Comparison of ENCODE assay signal across 8 mouse cellular contexts in the genomic region with DNA sequence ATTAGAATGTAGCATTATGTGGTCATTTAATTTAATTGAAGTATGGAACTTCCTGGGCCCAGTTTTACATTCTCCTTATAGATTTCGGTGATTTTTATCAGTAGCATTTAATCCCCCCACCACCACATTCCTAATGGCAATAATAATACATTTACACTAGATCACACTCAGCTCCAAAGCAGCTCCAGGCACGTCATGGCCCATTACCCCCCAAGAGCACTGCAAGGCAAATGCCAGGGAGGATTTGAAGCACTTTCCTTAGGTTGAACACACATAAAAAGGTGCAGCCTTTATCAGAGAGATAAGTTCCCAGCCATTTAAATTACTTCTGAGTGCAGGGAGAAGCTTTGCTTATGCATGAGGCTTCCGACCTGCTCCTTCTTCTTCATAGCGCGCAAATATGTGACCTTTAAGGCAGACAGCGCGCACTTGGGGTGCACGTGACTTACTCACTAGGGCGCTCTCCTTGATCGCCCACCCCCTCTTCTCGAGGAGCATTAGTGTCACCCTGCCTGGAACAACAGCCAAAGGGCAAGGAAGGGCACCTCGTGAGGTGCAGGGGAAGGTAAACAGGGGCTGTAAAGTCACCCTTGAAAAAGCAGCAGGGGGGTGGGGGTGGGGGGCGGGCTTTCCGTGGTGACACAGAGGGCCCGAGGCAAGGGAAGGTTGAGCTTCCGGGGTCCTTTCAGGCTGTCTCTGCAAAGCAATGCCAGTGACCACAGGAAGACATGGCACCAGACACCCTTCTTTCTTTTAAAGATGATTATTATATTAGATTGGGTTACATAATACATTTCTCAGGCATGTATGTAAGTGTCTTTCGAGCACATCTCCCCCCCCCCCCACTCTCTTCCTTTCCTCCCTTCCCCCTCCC.
DNase-seq lines count a peak whose midpoint lies in the region; ATAC-seq and TF ChIP-seq lines count a peak whose summit lies in the region.

No protein-coding gene starts in this region.

- no peak for TF ChIP-seq CTCF in heart, adult 2 months (IDR thresholded peaks at IDR 0.05)
- TF ChIP-seq CTCF in midbrain, postnatal 0 days (IDR thresholded peaks at IDR 0.05), result no peak

- no peaks in the 10 kb centered on the region for H3K4me1 ChIP-seq in heart, adult 2 months (ENCODE audit: control insufficient read depth, insufficient read depth, low read length)
- peaks cover 18% of the 10 kb centered on the region for H3K4me1 ChIP-seq in embryonic facial prominence, embryonic 14.5 days (ENCODE audit: control insufficient read depth, insufficient read depth, low read length)
- peaks cover 4% of the 10 kb centered on the region; the same call in 1 of the 2 replicates for H3K4me1 ChIP-seq in midbrain, postnatal 0 days (ENCODE audit: insufficient read depth, low read length)

- no peaks in the 10 kb centered on the region for H3K79me2 ChIP-seq in heart, adult 2 months (replicated peaks; ENCODE audit: control insufficient read depth, insufficient read depth, low read length)

- TF ChIP-seq EP300 in heart, adult 2 months (IDR thresholded peaks at IDR 0.05; ENCODE audit: insufficient read depth, low read depth, low read length), result no peak

- peak; percentile 79 for DNase-seq in heart, adult 11 months
- no peak for DNase-seq in heart, adult 2 months
- peak; percentile 12 for DNase-seq in embryonic facial prominence, embryonic 14.5 days (ENCODE audit: low spot score)
- peak; percentile 20 for DNase-seq in kidney, adult 9 months
- no peak for DNase-seq in midbrain, postnatal 0 days (ENCODE audit: low spot score)
- DNase-seq in right cerebral cortex, postnatal 10 days (ENCODE audit: low spot score in 2 of 2), result no peak
- DNase-seq in layer of hippocampus, adult 9-11 months, result no peak

- H3K36me3 ChIP-seq in heart, adult 2 months (ENCODE audit: control insufficient read depth, insufficient read depth, low read length), result no peaks in the 10 kb centered on the region
- H3K36me3 ChIP-seq in embryonic facial prominence, embryonic 14.5 days (ENCODE audit: control insufficient read depth, insufficient read depth, low read length), result no peaks in the 10 kb centered on the region
- H3K36me3 ChIP-seq in midbrain, postnatal 0 days (ENCODE audit: insufficient read depth, low read length), result no peaks in the 10 kb centered on the region

- H3K9ac ChIP-seq in heart, adult 2 months (ENCODE audit: low read depth, low read length), result no peak overlapping the region
- 0 out of 2 replicates have a peak overlapping the region, but pooled peaks have one; percentile 30 for H3K9ac ChIP-seq in embryonic facial prominence, embryonic 14.5 days (ENCODE audit: low read depth, low read length)
- no peak overlapping the region for H3K9ac ChIP-seq in midbrain, postnatal 0 days (replicated peaks; ENCODE audit: low read length, poor library complexity, severe bottlenecking)

- TF ChIP-seq POLR2A in heart, adult 2 months (IDR thresholded peaks at IDR 0.05; ENCODE audit: insufficient read depth, low read depth, low read length), result no peak

- no peaks in the 10 kb centered on the region for H3K27me3 ChIP-seq in heart, adult 2 months (ENCODE audit: control insufficient read depth, insufficient read depth, low read length)
- H3K27me3 ChIP-seq in embryonic facial prominence, embryonic 14.5 days (replicated peaks; ENCODE audit: control insufficient read depth, insufficient read depth, low read length), result no peaks in the 10 kb centered on the region
- no peaks in the 10 kb centered on the region for H3K27me3 ChIP-seq in midbrain, postnatal 0 days (ENCODE audit: insufficient read depth, low read length)

- H3K27ac ChIP-seq in heart, adult 2 months, result no peak overlapping the region
- no peak overlapping the region for H3K27ac ChIP-seq in embryonic facial prominence, embryonic 14.5 days (replicated peaks; ENCODE audit: low read depth, low read length)
- H3K27ac ChIP-seq in midbrain, postnatal 0 days (ENCODE audit: low read depth, low read length), result no peak overlapping the region

- intact Hi-C loops in heart, adult 2 months (cut with DNase I), result no loop called here

- 0 out of 2 replicates have a peak, but pooled peaks have one; percentile 41 for ATAC-seq in embryonic facial prominence, embryonic 14.5 days (ENCODE audit: low read depth)
- no peak; the same call in 1 of the 2 replicates for ATAC-seq in midbrain, postnatal 0 days (ENCODE audit: low FRiP score)
- ATAC-seq in megakaryocyte, adult 5-6 weeks (ENCODE audit: poor library complexity, severe bottlenecking), result no peak

- 41% methylated on average over 17 of the region's 17 CpGs for WGBS in heart, adult 2 months
- 17% methylated on average over 17 of the region's 17 CpGs for WGBS in embryonic facial prominence, embryonic 14.5 days
- 18% methylated on average over 17 of the region's 17 CpGs for WGBS in midbrain, postnatal 0 days

- H3K9me3 ChIP-seq in embryonic facial prominence, embryonic 14.5 days (ENCODE audit: control insufficient read depth, low read length), result peaks cover 9% of the 10 kb centered on the region
- H3K9me3 ChIP-seq in midbrain, postnatal 0 days (ENCODE audit: low read length), result no peaks in the 10 kb centered on the region

- peak overlapping the region; percentile 45 for H3K4me2 ChIP-seq in embryonic facial prominence, embryonic 14.5 days (ENCODE audit: low read depth, low read length)
- peak overlapping the region; percentile 23 for H3K4me2 ChIP-seq in midbrain, postnatal 0 days (ENCODE audit: low read depth, low read length, poor library complexity, severe bottlenecking)

- no peak overlapping the region for H3K4me3 ChIP-seq in heart, adult 2 months
- no peak overlapping the region for H3K4me3 ChIP-seq in embryonic facial prominence, embryonic 14.5 days (ENCODE audit: low read depth, low read length)
- H3K4me3 ChIP-seq in midbrain, postnatal 0 days (ENCODE audit: low read depth, low read length), result 0 out of 2 replicates have a peak overlapping the region, but pooled peaks have one; percentile 0

Comparison
In these comparisons a context has a peak if more than half of its experiments do, and no peak if none do; other contexts are left out.
1. DNase-seq: peak in heart, adult 11 months (single experiment), embryonic facial prominence, embryonic 14.5 days (single experiment) and kidney, adult 9 months (single experiment); none in heart, adult 2 months (0 of 2), midbrain, postnatal 0 days (single experiment), right cerebral cortex, postnatal 10 days (0 of 2) and layer of hippocampus, adult 9-11 months (single experiment).